Mouse (Mus musculus) thymus, postnatal 36 days (tissue): ENCODE data around the gene Cep128.

Experiments used
- DNase-seq, 2 experiments: peaks; one replicate each; pipeline ENCODE4 v3.0.0; 2022; ENCODE audit warnings: mixed read lengths in 2 of 2

The Cep128 gene

GRCm38 (mm10) chr12:91305769-91306168 lies 78.4 kb downstream of the Cep128 start:
- DNase-seq = no peak

- no peak for DNase-seq
Observed at GRCm38 (mm10) chr12:91305038-91305437, 79.2 kb downstream of the Cep128 start.

DNA sequence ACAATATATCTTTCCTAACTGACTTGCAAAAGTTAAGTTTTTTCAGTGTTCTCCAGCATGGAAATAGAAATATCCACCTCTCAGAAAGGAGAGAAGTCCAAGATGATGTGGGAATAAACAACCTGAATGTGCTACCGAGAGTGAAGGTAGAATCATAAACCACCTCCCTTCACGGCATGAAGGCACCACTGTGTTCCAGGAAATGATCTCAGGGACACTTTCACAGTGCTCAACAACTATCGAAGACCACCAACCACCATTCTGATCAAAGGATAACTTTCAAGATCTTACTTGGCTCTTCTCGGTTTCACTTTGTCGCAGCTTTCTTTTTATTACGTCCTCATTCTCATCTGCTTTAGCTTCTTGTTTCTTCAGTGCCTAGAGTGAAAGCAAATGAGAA lies 85.5 kb downstream of the Cep128 start:
- no peak for DNase-seq

DNA sequence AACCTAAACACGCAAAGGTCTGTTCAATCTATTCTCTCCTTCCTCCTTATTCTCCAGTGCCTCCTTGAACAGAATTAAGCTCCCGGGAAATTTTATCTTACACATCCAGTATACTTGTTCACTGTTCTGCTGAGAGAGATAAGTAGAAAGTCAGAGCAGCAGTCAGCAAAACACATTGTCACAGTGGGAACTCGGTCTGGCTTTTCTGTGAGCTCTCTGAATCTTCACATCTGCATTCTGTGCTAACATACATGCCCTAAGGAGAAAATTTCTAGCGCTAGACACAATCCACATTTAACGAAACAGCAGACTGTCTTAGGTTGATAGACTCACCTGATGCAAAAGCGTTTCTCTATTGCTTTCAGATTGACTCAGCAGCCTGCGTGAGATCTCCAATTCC lies 88.3 kb downstream of the Cep128 start:
- no peak for DNase-seq

DNA sequence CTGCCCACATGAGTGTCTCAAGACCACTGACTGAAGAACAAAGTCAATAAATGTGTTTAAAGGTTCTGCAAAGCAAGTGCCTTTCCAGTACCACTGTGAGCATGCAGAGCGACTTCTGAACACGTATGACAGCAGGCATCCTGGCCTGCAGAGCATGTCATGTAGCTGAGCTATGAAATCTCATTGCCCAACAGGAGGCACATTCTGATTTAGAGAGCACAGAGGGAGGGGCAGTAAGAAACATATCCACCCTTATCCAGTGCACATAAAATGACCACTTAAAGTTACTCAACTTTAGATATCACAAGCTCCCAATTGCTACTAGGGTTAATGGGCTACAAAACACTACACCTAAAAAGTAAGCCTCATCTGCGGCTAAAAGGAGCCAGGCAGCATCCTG lies 88.8 kb downstream of the Cep128 start:
- no peak for DNase-seq

DNA sequence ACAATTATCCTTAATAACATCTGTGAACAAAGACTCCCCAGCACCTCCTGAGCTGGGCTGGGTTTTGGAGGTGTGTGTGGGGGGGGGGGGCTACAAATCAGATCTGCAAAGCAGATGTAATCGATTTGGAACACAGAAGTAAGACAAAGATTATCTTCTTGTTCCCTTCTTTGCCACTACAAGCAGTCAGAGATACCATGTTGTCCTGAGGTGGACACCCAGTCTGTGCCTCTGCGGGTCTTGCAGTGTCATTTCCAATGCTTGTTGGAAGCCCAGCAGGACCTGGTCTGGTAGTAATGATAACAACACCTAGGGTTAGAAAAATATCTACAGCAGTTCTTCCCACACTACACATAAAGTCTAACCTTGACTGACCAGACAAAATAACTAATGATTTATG lies 110.3 kb downstream of the Cep128 start:
- DNase-seq = no peak

- DNase-seq = no peak
Observed at GRCm38 (mm10) chr12:91269634-91270033, 114.6 kb downstream of the Cep128 start.

GRCm38 (mm10) chr12:91268974-91269373 lies 115.2 kb downstream of the Cep128 start:
- no peak for DNase-seq

- no peak for DNase-seq
Observed at GRCm38 (mm10) chr12:91266014-91266413, 118.2 kb downstream of the Cep128 start.

DNA sequence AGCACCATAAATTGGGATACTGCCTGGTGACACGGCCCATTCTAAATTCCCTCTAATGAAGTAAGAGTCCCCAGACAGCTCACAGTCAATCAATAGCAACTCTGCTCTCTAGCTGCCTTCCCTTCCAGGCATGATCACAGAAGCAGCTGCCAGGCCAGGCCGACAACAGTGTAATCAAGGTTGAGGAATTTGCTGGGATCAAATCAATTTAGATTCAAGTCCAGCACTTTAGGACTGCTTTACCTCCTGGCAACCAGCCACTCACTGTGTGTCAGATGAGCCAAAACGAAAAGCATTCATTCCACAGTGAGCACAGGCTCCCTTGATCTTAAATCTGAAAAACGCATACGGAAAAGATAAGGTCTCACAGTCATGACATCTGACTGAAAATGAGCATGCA lies 118.7 kb downstream of the Cep128 start:
- no peak for DNase-seq

- no peak for DNase-seq
Observed at GRCm38 (mm10) chr12:91264828-91265355, 119.3 kb downstream of the Cep128 start.

- DNase-seq = no peak
Observed at GRCm38 (mm10) chr12:91263705-91264104, 120.5 kb downstream of the Cep128 start.

DNA sequence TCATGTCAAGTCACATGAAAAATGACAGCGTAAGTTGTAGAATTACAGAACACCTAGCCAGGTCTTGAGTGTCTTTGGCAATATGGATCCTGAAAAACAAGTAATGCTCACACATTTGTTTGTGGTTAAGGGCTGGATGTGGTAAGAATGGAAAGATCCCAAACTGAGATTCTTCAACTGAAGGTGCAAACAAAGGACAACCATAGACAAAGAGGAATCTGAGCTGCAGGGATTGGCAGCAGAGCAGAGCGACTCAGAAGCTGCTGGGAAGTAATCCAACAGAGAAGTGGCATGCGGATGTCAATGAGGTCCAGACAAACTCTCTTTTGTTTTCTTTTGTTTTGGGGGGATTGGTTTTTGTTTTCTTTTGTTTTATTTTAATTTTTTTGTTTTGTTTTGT lies 121.4 kb downstream of the Cep128 start:
- no peak for DNase-seq

GRCm38 (mm10) chr12:91256334-91256733 lies 127.9 kb downstream of the Cep128 start:
- no peak for DNase-seq

GRCm38 (mm10) chr12:91254831-91255230 lies 129.4 kb downstream of the Cep128 start:
- DNase-seq = no peak

GRCm38 (mm10) chr12:91220609-91221008 lies 163.6 kb downstream of the Cep128 start:
- no peak for DNase-seq

- no peak for DNase-seq
Observed at GRCm38 (mm10) chr12:91205550-91205949, 178.7 kb downstream of the Cep128 start.

GRCm38 (mm10) chr12:91204330-91204729 lies 179.9 kb downstream of the Cep128 start:
- DNase-seq = no peak

DNA sequence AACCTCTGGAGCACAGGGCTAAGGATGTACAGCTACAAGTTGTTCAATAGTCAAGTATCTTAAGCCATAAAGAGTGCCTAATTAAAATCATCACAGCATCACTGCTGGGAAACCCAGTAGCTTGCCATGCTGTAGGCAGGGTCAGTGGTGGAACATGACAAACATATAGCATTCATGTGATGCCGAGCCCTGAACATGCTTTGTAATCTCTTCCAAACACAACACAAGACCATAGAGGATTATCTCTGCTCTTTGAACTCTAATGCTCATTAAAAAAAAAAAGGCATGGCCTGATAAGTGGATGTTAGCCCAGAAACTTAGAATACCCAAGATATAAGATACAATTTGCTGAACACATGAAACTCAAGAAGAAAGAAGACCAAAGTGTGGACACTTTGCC lies 181.7 kb downstream of the Cep128 start:
- DNase-seq = no peak

- no peak for DNase-seq
Observed at GRCm38 (mm10) chr12:91189111-91189510, 195.1 kb downstream of the Cep128 start.

DNA sequence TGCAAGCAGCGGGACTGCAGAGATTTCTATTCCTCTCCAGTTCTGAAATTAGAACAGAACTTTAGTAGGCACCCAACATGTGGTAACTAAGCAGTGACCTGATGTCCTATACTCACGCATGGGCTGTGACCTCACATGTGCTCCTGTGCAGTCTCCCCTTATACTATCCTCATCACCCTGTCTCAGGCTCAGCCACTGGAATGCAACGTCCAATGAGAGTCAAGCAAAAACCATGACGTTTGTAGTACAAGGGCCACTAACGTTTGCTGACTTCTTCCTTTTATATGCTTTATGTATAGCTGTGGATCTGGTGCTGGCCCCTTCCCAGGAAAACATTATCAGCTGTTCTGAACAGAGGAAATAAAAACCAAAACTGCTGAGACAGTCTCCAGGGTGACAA lies 198.6 kb downstream of the Cep128 start:
- no peak for DNase-seq

DNA sequence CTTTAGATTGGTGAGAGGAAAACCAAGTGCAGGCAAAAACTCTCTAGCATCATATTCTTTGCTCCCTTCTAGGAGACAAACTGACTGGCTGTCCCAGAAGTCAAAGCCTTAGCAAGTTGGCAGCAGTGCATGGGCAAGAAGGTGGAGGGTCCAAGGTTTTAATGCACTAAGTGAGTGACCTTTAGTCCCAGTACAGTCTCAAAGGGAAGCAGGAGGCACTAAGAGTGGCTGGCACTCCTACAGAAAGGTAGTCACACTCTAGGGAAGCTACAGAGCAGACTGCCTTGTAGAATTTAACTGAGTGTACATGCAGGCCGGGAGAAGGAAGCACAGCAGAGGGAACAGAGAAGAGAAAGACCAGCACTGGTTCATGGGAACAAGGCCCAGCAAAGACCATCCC lies 199.6 kb downstream of the Cep128 start:
- no peak for DNase-seq

DNA sequence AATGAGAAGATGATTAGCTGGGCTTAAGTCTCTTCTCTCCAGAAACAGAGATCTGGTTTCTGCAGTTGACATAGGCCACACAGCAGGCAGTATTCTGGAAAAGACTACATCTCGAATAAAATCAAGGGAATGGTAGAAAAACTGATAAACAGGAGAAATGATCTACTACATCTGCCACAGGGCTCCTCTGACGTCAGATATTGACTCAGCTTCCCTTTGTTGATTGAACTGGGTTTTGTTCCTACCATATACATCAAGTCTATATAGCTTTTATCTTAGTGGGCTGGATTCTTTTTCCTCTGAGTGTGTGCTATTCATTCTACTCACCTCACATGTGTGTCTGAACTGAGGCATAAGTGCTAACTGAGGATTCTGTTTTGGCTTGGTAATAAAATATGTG lies 200.3 kb downstream of the Cep128 start:
- DNase-seq = no peak

- DNase-seq = no peak
Observed at GRCm38 (mm10) chr12:91183304-91183855, 200.8 kb downstream of the Cep128 start.

DNA sequence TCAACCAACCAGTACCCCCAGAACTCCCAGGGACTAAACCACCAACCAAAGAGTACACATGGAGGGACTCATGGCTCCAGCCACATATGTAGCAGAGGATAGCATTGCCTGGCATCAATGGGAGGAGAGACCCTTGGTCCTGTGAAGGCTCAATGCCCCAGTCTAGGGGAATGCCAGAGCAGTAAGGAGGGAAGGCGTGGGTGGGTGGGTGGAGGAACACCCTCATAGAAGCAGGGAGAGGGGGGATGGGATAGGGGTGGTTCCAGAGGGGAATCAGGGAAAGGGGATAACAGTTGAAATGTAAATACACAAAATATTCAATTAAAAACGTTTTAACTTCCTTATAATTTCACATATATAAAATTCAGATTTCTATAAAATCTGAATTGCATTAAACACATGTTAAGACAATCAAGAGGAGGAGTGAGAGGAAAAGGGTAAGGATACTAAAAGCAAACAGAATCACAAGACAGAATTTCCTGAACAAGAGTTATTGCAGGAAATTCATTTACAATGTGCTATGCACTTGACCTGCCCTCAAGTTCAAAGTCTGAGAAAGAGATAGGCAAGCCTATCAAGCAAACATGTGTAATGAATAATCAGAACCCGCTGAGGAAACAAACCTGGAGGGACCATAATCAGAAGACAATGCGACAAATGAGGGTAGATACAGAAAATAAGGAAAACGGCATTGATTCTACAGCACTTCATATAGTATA lies 207.2 kb downstream of the Cep128 start:
- no peak for DNase-seq
